In the genomic region with DNA sequence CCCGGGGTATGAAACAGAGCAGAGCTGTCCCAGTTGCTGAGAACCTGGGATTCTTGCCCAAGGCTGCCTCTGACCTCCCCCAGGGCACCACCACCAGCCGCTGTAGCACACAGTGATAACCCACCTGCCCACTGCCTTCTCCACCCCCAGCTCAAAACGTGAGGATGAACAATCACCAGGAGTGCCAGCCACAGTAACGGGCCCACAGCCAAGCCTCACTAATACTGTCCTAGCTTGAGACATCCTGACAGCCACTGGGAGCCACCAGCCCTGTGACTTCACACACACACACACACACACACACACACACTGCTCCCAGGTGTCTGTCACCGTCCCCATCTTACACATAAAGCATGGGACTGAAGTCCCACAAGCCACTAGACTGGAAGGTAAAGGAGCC, we compare ENCODE assay signal across 12 mouse cellular contexts. TPM values are rescaled to one million over a fixed set of nuclear protein-coding genes. Genes with fewer than 3 reads are reported as not detected.
DNase-seq lines count a peak whose midpoint lies in the region; ATAC-seq and TF ChIP-seq lines count a peak whose summit lies in the region.
"Had no signal": no experiment of that assay in that cellular context is flagged by ENCODE, and none has a peak within 500 bp of the region (broad histone marks: within the 10 kb centered on the region; RNA-seq: fewer than 3 reads in every experiment).

No protein-coding gene starts in this region.

- WGBS in lung, embryonic 14.5 days = 48% methylated on average over 5 of the region's 5 CpGs
- WGBS in hindbrain, embryonic 10.5 days = 74% methylated on average over 5 of the region's 5 CpGs
- WGBS in midbrain, embryonic 15.5 days = 71% methylated on average over 5 of the region's 5 CpGs

- DNase-seq in cerebellum, postnatal 10 days = peak; percentile 49 to 55
- no peak for DNase-seq in cerebellum, adult 11-12 months
- DNase-seq in lung, embryonic 14.5 days = no peak
- no peak for DNase-seq in lung, adult 18-20 months
- DNase-seq in hindbrain, embryonic 10.5 days (ENCODE audit: low spot score) = no peak
- no peak for DNase-seq in kidney, adult 8-10 months
- DNase-seq: adrenal gland, adult 8-10 months had no signal

- H3K4me3 ChIP-seq in lung, embryonic 14.5 days (ENCODE audit: low read depth, low read length) = no peak overlapping the region
- no peak overlapping the region for H3K4me3 ChIP-seq in hindbrain, embryonic 10.5 days
- H3K4me3 ChIP-seq in midbrain, embryonic 15.5 days = no peak overlapping the region
- H3K4me3 ChIP-seq: limb, embryonic 13.5 days had no signal

- no peaks in the 10 kb centered on the region for H3K27me3 ChIP-seq in lung, embryonic 14.5 days (ENCODE audit: insufficient read depth, low read length)
- H3K27me3 ChIP-seq in hindbrain, embryonic 10.5 days (ENCODE audit: insufficient read depth, poor library complexity, severe bottlenecking) = no peaks in the 10 kb centered on the region
- no peaks in the 10 kb centered on the region for H3K27me3 ChIP-seq in midbrain, embryonic 15.5 days (replicated peaks)
- H3K27me3 ChIP-seq: limb, embryonic 13.5 days had no signal

- H3K9me3 ChIP-seq in lung, embryonic 14.5 days (ENCODE audit: low read depth, low read length) = no peaks in the 10 kb centered on the region; the same call in 1 of the 2 replicates
- H3K9me3 ChIP-seq in hindbrain, embryonic 10.5 days = peaks cover 7% of the 10 kb centered on the region
- no peaks in the 10 kb centered on the region for H3K9me3 ChIP-seq in midbrain, embryonic 15.5 days

- TF ChIP-seq CTCF in lung, embryonic 14.5 days (IDR thresholded peaks at IDR 0.05; ENCODE audit: low read depth) = no peak

- ATAC-seq in lung, embryonic 14.5 days (ENCODE audit: insufficient read depth) = no peak
- no peak for ATAC-seq in midbrain, embryonic 15.5 days (replicated peaks)
- ATAC-seq in granulocyte monocyte progenitor cell, adult 5-6 weeks (replicated peaks; ENCODE audit: poor library complexity, severe bottlenecking) = no peak

- H3K4me1 ChIP-seq in lung, embryonic 14.5 days (ENCODE audit: insufficient read depth) = peaks cover 13% of the 10 kb centered on the region
- H3K4me1 ChIP-seq in hindbrain, embryonic 10.5 days (replicated peaks) = peaks cover 25% of the 10 kb centered on the region
- H3K4me1 ChIP-seq in midbrain, embryonic 15.5 days = no peaks in the 10 kb centered on the region
- H3K4me1 ChIP-seq: limb, embryonic 13.5 days had no signal

- 0 out of 2 replicates have a peak overlapping the region, but pooled peaks have one; percentile 9 for H3K9ac ChIP-seq in lung, embryonic 14.5 days
- H3K9ac ChIP-seq in midbrain, embryonic 15.5 days = no peak overlapping the region
- H3K9ac ChIP-seq: limb, embryonic 13.5 days had no signal

- peak overlapping the region; percentile 93 for H3K27ac ChIP-seq in lung, embryonic 14.5 days (ENCODE audit: low read depth)
- H3K27ac ChIP-seq in hindbrain, embryonic 10.5 days = peak overlapping the region; percentile 36
- 0 out of 2 replicates have a peak overlapping the region, but pooled peaks have one; percentile 49 for H3K27ac ChIP-seq in midbrain, embryonic 15.5 days

- peaks cover 44% of the 10 kb centered on the region for H3K36me3 ChIP-seq in lung, embryonic 14.5 days (ENCODE audit: insufficient read depth)
- peaks cover 70% of the 10 kb centered on the region for H3K36me3 ChIP-seq in hindbrain, embryonic 10.5 days
- H3K36me3 ChIP-seq in midbrain, embryonic 15.5 days (replicated peaks) = peaks cover 17% of the 10 kb centered on the region; the same call in 1 of the 2 replicates

- peak overlapping the region; percentile 20; the same call in 1 of the 2 replicates for H3K4me2 ChIP-seq in lung, embryonic 14.5 days
- no peak overlapping the region for H3K4me2 ChIP-seq in midbrain, embryonic 15.5 days
- H3K4me2 ChIP-seq: limb, embryonic 13.5 days had no signal

RNA-seq across cellular contexts. Expression of gene Src, which starts 22.9 kb away (rescaled TPM):
- 16.4 and 18.9 TPM in 2 replicates for polyA plus RNA-seq in lung, embryonic 14.5 days (2014; fragmentation: Nextera tagmentation; extraction: Ambion mirVana)
- polyA plus RNA-seq in hindbrain, embryonic 10.5 days (2016; fragmentation: Nextera tagmentation; extraction: Ambion mirVana) = 20.8 and 29.3 TPM in 2 replicates
- 40.3 and 43.2 TPM in 2 replicates for polyA plus RNA-seq in midbrain, embryonic 15.5 days (2015; fragmentation: Nextera tagmentation; extraction: Ambion mirVana)
- total RNA-seq in granulocyte monocyte progenitor cell, adult 5-6 weeks (2014; fragmentation: Nextera tagmentation) = 0.49 and 0.90 TPM in 2 replicates
- total RNA-seq in granulocyte monocyte progenitor cell, adult 5-6 weeks (2017) = 0.22 TPM in 1 of 2 replicates, not detected in the other

RNA-seq across cellular contexts. Expression of gene Manbal, which starts 28.0 kb away (rescaled TPM):
- polyA plus RNA-seq in lung, embryonic 14.5 days (2014; fragmentation: Nextera tagmentation; extraction: Ambion mirVana) = 38.7 and 42.6 TPM in 2 replicates
- polyA plus RNA-seq in hindbrain, embryonic 10.5 days (2016; fragmentation: Nextera tagmentation; extraction: Ambion mirVana) = 67.0 and 85.8 TPM in 2 replicates
- 104 and 107 TPM in 2 replicates for polyA plus RNA-seq in midbrain, embryonic 15.5 days (2015; fragmentation: Nextera tagmentation; extraction: Ambion mirVana)
- total RNA-seq in granulocyte monocyte progenitor cell, adult 5-6 weeks (2014; fragmentation: Nextera tagmentation) = 21.7 and 29.6 TPM in 2 replicates
- 6.9 and 7.1 TPM in 2 replicates for total RNA-seq in granulocyte monocyte progenitor cell, adult 5-6 weeks (2017)

RNA-seq across cellular contexts. Expression of gene Ghrh, which starts 48.1 kb away (rescaled TPM):
- polyA plus RNA-seq in lung, embryonic 14.5 days (2014; fragmentation: Nextera tagmentation; extraction: Ambion mirVana) = not detected in 2 replicates
- not detected in 2 replicates for polyA plus RNA-seq in hindbrain, embryonic 10.5 days (2016; fragmentation: Nextera tagmentation; extraction: Ambion mirVana)
- polyA plus RNA-seq in midbrain, embryonic 15.5 days (2015; fragmentation: Nextera tagmentation; extraction: Ambion mirVana) = 1.3 and 4.1 TPM in 2 replicates
- total RNA-seq in granulocyte monocyte progenitor cell, adult 5-6 weeks (2014; fragmentation: Nextera tagmentation) = not detected in 2 replicates
- total RNA-seq in granulocyte monocyte progenitor cell, adult 5-6 weeks (2017) = not detected in 2 replicates
- total RNA-seq: adrenal gland, adult 8-10 months; megakaryocyte progenitor cell, adult 5-6 weeks had no signal
- polyA plus RNA-seq: heart, embryonic 14.5 days; limb, embryonic 13.5 days had no signal

Comparison
In these comparisons a context has a peak if more than half of its experiments do, and no peak if none do; other contexts are left out.
1. DNase-seq: peak in cerebellum, postnatal 10 days (2 of 2); none in cerebellum, adult 11-12 months (single experiment), lung, embryonic 14.5 days (single experiment), lung, adult 18-20 months (0 of 2), hindbrain, embryonic 10.5 days (single experiment) and kidney, adult 8-10 months (0 of 2).
2. H3K27ac ChIP-seq: peak in every context shown above with its lines; median percentile 93 in lung, embryonic 14.5 days; 49 in midbrain, embryonic 15.5 days; 36 in hindbrain, embryonic 10.5 days.